ENCODE assay signal across 9 mouse cellular contexts in genomic region chr1:193201383-193201778, GRCm38 (mm10). TPM values are rescaled to one million over a fixed set of nuclear protein-coding genes. Genes with fewer than 3 reads are reported as not detected.
DNase-seq lines count a peak whose midpoint lies in the region; ATAC-seq and TF ChIP-seq lines count a peak whose summit lies in the region.
"Had no signal": no experiment of that assay in that cellular context is flagged by ENCODE, and none has a peak within 500 bp of the region (broad histone marks: within the 10 kb centered on the region; RNA-seq: fewer than 3 reads in every experiment).

Traf3ip3 (minus strand) TSS chr1:193201703.

- TF ChIP-seq CTCF in thymus, adult 2 months (IDR thresholded peaks at IDR 0.05; ENCODE audit: borderline replicate concordance, control insufficient read depth, extremely low read depth, insufficient read depth, low read length, poor library complexity): no peak

- no peaks in the 10 kb centered on the region for H3K27me3 ChIP-seq in thymus, adult 2 months (ENCODE audit: control insufficient read depth, insufficient read depth, low read length)
- H3K27me3 ChIP-seq: hindbrain, embryonic 15.5 days had no signal

- 8% methylated on average over 5 of the region's 5 CpGs for whole genome bisulfite sequencing in thymus, adult 2 months

- H3K27ac ChIP-seq in thymus, adult 2 months (ENCODE audit: control insufficient read depth, insufficient read depth, low read length): peak within 1 kb of the TSS; percentile 99
- H3K27ac ChIP-seq: hindbrain, embryonic 15.5 days had no signal

- peak; percentile 91 for ATAC-seq in common myeloid progenitor, adult 5-6 weeks (replicated peaks; ENCODE audit: low read depth, poor library complexity, severe bottlenecking)

- H3K36me3 ChIP-seq in thymus, adult 2 months (ENCODE audit: control insufficient read depth, insufficient read depth, low read length): peaks cover 27% of the 10 kb centered on the region
- H3K36me3 ChIP-seq: hindbrain, embryonic 15.5 days had no signal

- DNase-seq in kidney, adult 11 months: peak; percentile 18
- DNase-seq in kidney, adult 18-20 months: no peak
- DNase-seq in lung, postnatal 36 days: peak; percentile 79
- peak; percentile 84 for DNase-seq in thymus, adult 2 months
- no peak for DNase-seq in cerebellum, adult 11 months
- DNase-seq in retina, postnatal 1 day: no peak
- DNase-seq in testis, postnatal 14 days (ENCODE audit: low spot score): no peak

- peaks cover 25% of the 10 kb centered on the region for H3K4me1 ChIP-seq in thymus, adult 2 months (replicated peaks; ENCODE audit: control insufficient read depth, insufficient read depth, low read length)
- H3K4me1 ChIP-seq: hindbrain, embryonic 15.5 days had no signal

- peak within 1 kb of the TSS; percentile 62 for H3K4me3 ChIP-seq in thymus, adult 2 months (ENCODE audit: control insufficient read depth, insufficient read depth, low read length)
- H3K4me3 ChIP-seq: hindbrain, embryonic 15.5 days had no signal

- peak; percentile 75; the same call in 1 of the 2 replicates for TF ChIP-seq POLR2A in thymus, adult 2 months (IDR thresholded peaks at IDR 0.05; ENCODE audit: control insufficient read depth, extremely low read depth, insufficient read depth, low read length, poor library complexity)

RNA-seq across cellular contexts. Expression of gene Traf3ip3, which starts in this region (rescaled TPM):
- 36.7 and 65.1 TPM in 2 replicates for total RNA-seq in common myeloid progenitor, adult 5-6 weeks (2017)
- 128 and 142 TPM in 2 replicates for polyA plus RNA-seq in thymus, adult 2 months (2012; rRNA removed)

Comparison
In these comparisons a context has a peak if more than half of its experiments do, and no peak if none do; other contexts are left out.
1. DNase-seq: peak in kidney, adult 11 months (single experiment), lung, postnatal 36 days (single experiment) and thymus, adult 2 months (single experiment); none in kidney, adult 18-20 months (single experiment), cerebellum, adult 11 months (single experiment), retina, postnatal 1 day (single experiment) and testis, postnatal 14 days (single experiment).